Mouse (Mus musculus): Measurements from ENCODE around the gene Vmn2r33. TPM values are rescaled to one million over a fixed set of nuclear protein-coding genes. Genes with fewer than 3 reads are reported as not detected.
"Not testable (repeated sequence)": the region's sequence is repeated elsewhere in the genome, so short reads cannot be mapped to it uniquely, and the experiment has no call there.

Gene Vmn2r33
- not detected in 2 replicates for polyA plus RNA-seq (2015; fragmentation: Nextera tagmentation; extraction: Ambion mirVana)

- H3K27ac ChIP-seq (ENCODE audit: low read depth, low read length); H3K27me3 ChIP-seq (replicated peaks; ENCODE audit: control insufficient read depth, insufficient read depth, low read length); H3K4me1 ChIP-seq (replicated peaks; ENCODE audit: control insufficient read depth, insufficient read depth, low read length); H3K9me3 ChIP-seq (ENCODE audit: control insufficient read depth); H3K4me3 ChIP-seq (ENCODE audit: low read depth, low read length); H3K36me3 ChIP-seq (ENCODE audit: control insufficient read depth, insufficient read depth); H3K4me2 ChIP-seq (replicated peaks; ENCODE audit: low read depth); H3K9ac ChIP-seq (ENCODE audit: low read depth, low read length); ATAC-seq: not testable (repeated sequence)
Measured at GRCm38 (mm10) chr7:7566686-7567085, at the start of gene Vmn2r33. Vmn2r33 (minus strand) TSS chr7:7566786.

Other genes starting within 250 kb of the Vmn2r33 start
- gene Vmn2r30, start 229.2 kb downstream of the Vmn2r33 start, polyA plus RNA-seq (2015; fragmentation: Nextera tagmentation; extraction: Ambion mirVana) = not detected in 2 replicates
- not detected in 2 replicates for gene Gm45783, start 192.2 kb downstream of the Vmn2r33 start, polyA plus RNA-seq (2015; fragmentation: Nextera tagmentation; extraction: Ambion mirVana)
- not detected in 2 replicates for gene Vmn2r31, start 167.1 kb downstream of the Vmn2r33 start, polyA plus RNA-seq (2015; fragmentation: Nextera tagmentation; extraction: Ambion mirVana)
- not detected in 2 replicates for gene Vmn2r32, start 86.8 kb downstream of the Vmn2r33 start, polyA plus RNA-seq (2015; fragmentation: Nextera tagmentation; extraction: Ambion mirVana)
- gene Vmn2r34, start 122.7 kb upstream of the Vmn2r33 start, polyA plus RNA-seq (2015; fragmentation: Nextera tagmentation; extraction: Ambion mirVana) = not detected in 2 replicates